Mouse (Mus musculus): ENCODE data around the gene Olfr1339.

Olfr1339 gene

DNA sequence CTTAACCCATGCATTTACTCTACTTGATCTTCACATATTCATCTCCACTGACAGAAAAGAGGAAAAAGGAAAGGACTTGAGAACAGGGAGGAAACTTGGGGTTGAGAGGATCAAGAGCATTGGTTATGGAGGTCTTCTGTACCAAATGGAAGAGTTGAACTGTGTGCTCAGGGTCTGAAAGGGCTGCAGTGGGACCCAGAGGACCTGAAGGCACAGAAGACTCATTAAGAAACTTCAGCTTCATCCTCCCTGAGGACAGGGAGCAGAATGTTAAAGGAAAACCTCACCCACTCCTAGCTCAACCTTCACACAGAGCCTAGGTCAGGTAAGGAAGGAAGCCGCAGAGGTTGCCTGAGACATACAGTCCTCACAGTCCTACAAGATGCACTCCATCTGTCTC, at the start of gene Olfr1339:
Gene Olfr1339, plus strand, starts transcription at position 301 of the 400 bp plus-strand sequence.
- no peak for DNase-seq (ENCODE audit: low read depth)

GRCm38 (mm10) chr4:118687086-118687485, 44.9 kb upstream of the Olfr1339 start:
- no peak for DNase-seq (ENCODE audit: low read depth)

DNA sequence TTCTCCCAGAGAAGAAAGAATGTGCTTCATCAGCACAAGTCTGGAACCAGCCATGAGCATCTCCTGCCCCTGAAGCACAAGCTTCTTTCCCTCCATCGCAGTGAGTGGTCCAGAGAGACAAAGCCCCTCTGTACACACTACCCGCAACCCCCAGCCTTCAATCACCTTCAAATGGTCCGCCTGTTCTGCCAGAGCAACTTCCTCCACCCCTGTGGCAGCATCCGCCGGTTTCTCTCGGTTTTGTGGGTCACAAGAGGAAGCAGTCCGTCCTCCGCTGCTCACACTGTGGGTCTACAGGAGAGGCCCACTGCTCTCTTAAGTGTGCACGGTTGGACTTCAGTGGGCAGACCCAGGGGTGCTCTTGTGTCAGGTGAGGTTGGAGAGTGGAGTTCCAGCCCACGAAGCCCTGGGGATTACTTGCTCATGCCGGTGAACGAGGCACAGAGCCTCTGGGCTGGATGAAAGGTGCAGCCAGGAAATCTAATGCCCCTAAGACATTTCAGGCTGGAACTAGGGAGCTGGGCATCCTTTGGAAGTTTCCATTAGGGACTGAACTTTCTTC, 39.5 kb upstream of the Olfr1339 start, which contains the start of gene Olfr1342:
Gene Olfr1342, minus strand, starts transcription at position 345 of the 562 bp plus-strand sequence.
- DNase-seq (ENCODE audit: low read depth) = no peak

- DNase-seq (ENCODE audit: low read depth) = no peak
Measured at GRCm38 (mm10) chr4:118693812-118694211, 38.2 kb upstream of the Olfr1339 start.

DNA sequence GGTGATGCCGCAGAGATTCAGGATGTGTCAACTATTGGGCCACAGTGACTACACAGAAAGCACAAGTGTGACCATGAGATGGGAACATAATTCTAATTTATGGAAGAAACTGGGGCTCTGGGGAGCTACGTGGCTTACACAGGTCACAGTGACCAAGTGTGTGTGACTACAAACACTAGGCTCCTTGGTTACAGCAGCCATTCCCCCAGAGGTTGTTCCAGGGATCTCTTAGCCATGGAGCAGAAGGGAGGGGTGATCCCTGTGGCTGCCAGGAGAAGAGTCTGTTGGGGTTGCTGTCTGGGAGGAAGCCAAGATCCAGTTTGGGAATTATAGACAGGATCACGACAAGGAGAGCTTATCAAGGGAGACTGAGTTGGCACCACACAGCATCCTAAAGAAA, 28.8 kb upstream of the Olfr1339 start, which contains the start of gene Olfr1341:
Gene Olfr1341, plus strand, starts transcription at position 301 of the 400 bp plus-strand sequence.
- no peak for DNase-seq (ENCODE audit: low read depth)

DNA sequence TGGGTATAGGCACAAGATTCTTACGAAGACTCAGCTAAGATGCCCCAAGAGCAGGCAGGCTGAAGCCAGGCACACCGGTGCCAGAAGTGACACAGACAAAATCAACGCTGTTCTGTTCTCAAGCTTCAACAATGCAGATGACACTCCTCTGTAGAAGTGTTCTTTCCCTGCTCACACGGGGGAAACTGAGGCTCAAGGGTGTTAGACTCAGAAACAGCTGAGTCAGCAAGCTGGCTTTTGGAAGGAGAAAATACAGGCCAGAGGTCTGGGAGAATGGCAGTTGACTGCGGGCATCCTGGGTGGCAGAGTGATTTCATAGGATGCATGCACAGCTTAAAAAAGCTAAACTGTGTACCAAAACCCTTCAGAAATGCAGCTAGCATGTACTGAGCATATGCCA, 23.9 kb upstream of the Olfr1339 start:
- DNase-seq (ENCODE audit: low read depth) = no peak

DNA sequence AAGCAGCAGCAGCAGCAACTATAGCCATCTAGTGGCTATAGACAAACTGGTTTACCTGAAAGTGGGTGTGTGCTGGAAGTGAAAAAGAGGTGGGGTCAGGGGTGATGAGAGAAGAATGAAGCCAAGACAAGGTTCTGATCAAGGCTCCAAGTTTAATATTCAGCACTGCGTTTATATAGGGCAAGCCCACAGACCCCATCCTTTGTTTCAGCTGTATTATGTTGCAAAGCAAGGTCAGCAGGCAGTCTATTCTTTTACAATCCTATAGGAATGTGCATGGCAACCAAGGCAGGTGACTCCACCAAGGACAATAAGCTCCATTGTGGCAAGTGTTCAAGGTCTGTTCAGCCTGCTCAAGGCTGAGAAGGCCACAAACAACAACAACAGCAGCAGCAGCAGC, 20.3 kb upstream of the Olfr1339 start:
- no peak for DNase-seq (ENCODE audit: low read depth)

GRCm38 (mm10) chr4:118719838-118720237, 12.1 kb upstream of the Olfr1339 start, which contains the start of gene Olfr1340:
TSS of gene Olfr1340 (plus strand) at chr4:118720138.
- no peak for DNase-seq (ENCODE audit: low read depth)

GRCm38 (mm10) chr4:118721742-118722483, 10.1 kb upstream of the Olfr1339 start:
- DNase-seq (ENCODE audit: low read depth) = peak; percentile 10

- no peak for DNase-seq (ENCODE audit: low read depth)
Measured at GRCm38 (mm10) chr4:118739574-118739973, 7.6 kb downstream of the Olfr1339 start.

- no peak for DNase-seq (ENCODE audit: low read depth)
Measured at GRCm38 (mm10) chr4:118740988-118741698, 9.2 kb downstream of the Olfr1339 start.

GRCm38 (mm10) chr4:118741881-118742280, 9.9 kb downstream of the Olfr1339 start:
- DNase-seq (ENCODE audit: low read depth) = no peak

DNA sequence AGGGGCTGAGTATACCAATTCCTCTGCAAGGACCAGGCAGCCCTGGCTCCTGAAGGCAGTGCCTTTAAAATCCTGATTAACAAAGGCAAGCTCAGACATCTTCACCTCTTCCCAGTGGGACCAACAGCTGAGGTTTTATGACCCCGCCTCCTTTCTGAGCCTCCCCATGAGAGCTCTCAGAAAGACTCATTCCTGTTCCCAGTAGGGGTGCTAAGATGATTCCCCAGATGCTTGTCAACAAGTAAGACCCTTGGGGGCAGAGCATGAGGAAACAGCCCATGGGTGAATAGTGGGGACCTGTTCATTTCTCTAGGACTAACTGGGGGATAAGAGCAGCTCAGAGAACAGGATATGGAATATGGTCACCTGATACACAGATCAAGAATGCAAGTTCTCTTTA, 26.7 kb downstream of the Olfr1339 start, which contains the start of gene Olfr1338:
Gene Olfr1338, minus strand, starts transcription at position 101 of the 400 bp plus-strand sequence.
- no peak for DNase-seq (ENCODE audit: low read depth)

DNA sequence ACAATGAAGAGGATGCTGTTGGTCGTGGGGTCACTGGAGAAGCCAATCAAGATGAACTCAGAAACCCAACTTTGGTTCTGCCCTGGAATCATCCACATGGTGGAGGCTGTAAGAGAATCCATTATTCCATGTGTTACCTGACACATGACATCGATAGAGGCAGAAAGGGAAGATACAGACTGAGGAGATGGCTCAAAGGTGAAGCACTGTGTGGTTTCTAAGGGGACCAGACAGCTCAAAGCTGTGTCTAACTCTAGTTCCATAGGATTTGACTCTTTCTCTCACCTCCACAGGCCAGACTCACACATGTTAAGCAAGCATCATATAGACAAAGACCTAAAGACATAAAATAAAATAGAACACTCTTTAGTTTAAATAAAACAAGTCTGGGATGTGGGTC, 50.5 kb downstream of the Olfr1339 start, which contains the start of gene Olfr1337:
Gene Olfr1337, minus strand, starts transcription at position 101 of the 400 bp plus-strand sequence.
- DNase-seq (ENCODE audit: low read depth) = no peak

Measured in induced T-regulatory cell, adult 2 months (primary cell).